Mouse (Mus musculus): Measurements from ENCODE around the gene Nyap1.
"Not testable (repeated sequence)": the region's sequence is repeated elsewhere in the genome, so short reads cannot be mapped to it uniquely, and the experiment has no call there.

The Nyap1 gene

DNA sequence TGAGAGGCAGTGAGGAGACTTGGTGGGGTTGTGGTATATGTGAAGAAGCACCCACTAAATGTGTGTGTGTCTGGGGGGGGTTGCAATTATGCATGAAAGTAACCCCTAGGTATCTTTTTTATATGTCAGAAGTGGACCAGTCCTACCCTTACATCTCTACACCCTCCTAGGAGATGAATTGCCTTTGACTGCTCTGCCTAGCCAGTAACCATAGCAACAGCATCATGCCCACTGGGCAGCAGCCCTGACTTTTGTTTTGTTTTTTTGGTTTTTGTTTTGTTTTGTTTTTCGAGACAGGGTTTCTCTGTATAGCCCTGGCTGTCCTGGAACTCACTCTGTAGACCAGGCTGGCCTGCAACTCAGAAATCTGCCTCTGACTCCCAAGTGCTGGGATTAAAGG is 27.1 kb upstream of the Nyap1 start:
- DNase-seq (ENCODE audit: low spot score) = no peak

DNA sequence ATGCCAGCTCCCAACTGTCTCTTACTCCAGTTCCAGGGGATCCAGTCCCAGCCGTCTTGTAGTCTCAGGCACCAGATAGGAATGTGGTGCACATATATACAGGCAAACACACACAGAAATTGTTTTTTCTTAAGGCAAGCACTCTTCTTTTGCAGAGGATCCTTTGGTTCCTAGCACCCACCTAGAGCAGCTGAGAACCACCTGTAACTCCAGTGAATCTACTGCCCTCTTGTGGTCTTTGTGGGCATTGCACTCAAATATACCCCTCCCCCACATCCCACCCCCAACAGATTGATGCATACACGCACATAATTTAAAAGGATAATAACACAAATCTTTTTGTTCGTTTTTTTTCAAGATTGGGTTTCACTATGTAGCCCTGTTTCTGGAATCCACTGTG is 24.9 kb upstream of the Nyap1 start:
- no peak for DNase-seq (ENCODE audit: low spot score)

- DNase-seq (ENCODE audit: low spot score) = no peak
These were observed 23.4 kb upstream of the Nyap1 start for GRCm38 (mm10) chr5:137764609-137765340.

- peak; percentile 85 for DNase-seq (ENCODE audit: low spot score)
These were observed 18.6 kb upstream of the Nyap1 start for GRCm38 (mm10) chr5:137759971-137760412.

GRCm38 (mm10) chr5:137758921-137759534 is 17.6 kb upstream of the Nyap1 start:
- no peak for DNase-seq (ENCODE audit: low spot score)

DNA sequence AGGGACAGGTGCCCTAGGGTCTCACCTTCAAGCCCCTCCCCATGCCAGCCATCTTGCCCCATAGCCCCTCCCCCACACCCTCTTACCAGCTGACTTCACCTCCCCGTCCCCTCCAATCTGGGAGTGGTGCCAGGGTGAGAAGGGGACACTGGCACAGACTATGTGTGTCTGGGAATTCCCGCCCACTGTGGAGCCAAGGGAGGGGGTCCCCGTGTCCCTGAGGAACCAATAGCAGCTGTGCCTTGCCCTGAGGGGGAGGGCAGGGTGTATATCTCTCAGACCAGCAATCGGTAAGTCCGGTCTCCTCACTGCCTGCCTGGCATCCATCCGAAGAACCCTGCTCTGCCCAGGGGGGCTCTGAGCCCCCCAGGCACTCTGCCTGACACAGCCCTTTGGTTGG is 16.5 kb upstream of the Nyap1 start:
- no peak for DNase-seq (ENCODE audit: low spot score)

- peak; percentile 89 for DNase-seq (ENCODE audit: low spot score)
These were observed 15.7 kb upstream of the Nyap1 start for GRCm38 (mm10) chr5:137756882-137757661.

GRCm38 (mm10) chr5:137756106-137756505 is 14.7 kb upstream of the Nyap1 start:
- no peak for DNase-seq (ENCODE audit: low spot score)

DNA sequence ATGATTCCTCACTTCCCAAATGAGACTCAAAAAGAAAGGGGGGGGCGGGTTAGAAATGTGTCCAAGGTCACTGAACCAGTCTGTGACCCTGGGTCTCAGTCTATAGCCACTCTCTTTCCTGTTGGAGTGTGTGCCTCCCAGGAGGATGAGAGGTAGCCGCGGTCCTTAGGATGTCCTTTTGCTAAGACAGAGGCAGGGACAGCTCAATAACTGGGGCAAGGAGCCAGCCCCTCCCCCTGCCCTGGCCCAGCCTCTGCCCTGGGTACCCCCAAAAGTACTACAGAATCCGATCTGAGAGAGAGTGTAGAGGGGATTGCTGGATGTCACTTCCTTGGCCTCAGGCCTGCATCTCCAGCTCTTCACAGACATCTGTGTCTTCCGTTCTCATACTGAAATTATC is 14.0 kb upstream of the Nyap1 start:
- no peak for DNase-seq (ENCODE audit: low spot score)

DNA sequence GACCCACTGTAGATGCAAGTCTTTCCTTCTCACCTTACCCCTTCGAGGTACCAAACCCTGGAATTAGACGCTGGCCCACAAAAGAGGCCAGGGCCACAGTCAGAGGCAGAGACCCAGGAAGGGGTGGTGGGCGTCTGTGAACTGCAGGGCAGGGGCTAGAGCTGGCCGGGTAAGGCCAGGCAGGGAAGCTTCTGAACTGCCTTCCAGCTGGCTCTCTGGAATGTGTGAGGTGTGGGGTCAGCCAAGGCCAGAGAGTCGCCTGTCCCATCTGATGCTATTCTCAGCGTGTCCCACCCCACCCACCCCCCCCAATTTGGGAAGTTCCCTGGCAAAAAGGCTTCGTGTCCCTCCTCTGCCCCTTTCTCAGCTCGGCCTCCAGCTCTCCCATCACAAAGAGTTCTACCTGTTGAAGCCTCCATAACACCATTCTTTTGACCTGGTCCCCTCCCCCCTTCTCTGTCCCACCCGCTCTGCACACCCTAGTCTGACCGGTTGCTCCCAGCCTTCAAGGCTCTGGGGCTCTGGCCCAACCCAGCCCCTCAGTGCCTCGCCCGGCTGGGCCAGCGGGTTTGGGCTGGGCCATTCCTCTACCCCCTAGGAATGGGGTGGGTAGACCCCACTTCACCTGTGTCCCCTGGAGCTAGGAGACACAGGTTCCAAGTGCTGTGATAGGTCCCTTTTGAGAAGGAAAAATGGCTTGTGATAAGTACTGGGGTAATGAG is 11.9 kb upstream of the Nyap1 start:
- DNase-seq (ENCODE audit: low spot score) = no peak

- no peak for DNase-seq (ENCODE audit: low spot score)
These were observed 10.6 kb upstream of the Nyap1 start for GRCm38 (mm10) chr5:137751988-137752387.

DNA sequence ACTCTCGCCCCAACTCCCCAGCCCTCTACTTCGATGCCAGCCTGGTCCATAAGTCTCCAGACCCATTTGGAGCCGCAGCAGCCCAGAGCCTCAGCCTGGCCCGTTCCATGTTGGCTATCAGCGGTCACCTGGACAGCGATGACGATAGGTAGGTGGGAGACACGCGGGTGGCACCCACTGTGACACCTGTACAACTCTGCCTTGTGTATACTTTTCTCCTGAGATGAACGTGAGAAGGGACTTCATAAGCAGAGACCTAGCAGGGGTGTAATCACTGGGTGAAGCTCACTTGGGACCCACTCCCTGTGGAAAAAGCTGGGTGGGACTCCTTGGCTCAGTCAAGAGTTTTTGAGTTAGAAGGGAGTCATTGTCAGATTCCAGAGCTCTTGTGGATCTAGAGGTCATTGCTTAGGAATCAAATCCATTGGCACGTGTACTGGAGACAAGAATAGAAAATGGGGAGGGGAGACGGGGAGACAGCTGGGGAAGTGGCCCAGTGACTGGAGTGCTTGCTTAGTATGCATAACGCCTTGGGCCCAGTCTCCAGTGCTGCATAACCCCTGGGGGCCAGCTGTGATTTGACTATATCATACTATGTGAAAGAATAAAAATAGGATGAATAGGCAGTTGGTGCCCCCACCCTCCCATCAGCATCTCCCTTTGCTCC is 9.9 kb upstream of the Nyap1 start:
- DNase-seq (ENCODE audit: low spot score) = no peak

DNA sequence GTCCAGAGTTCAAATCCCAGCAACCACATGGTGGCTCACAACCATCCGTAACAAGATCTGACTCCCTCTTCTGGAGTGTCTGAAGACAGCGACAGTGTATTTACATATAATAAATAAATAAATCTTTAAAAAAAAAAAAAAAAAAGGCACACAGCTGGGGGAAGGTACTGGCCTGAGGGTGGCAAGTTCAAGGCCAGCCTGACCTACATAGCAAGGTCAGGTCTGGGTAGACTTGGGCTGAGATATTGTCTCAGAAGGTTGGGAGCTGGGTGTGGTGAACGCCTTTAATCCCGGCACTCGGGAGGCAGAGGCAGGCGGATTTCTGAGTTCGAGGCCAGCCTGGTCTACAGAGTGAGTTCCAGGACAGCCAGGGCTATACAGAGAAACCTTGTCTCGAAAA is 8.8 kb upstream of the Nyap1 start:
- not testable (repeated sequence) for DNase-seq (ENCODE audit: low spot score)

DNA sequence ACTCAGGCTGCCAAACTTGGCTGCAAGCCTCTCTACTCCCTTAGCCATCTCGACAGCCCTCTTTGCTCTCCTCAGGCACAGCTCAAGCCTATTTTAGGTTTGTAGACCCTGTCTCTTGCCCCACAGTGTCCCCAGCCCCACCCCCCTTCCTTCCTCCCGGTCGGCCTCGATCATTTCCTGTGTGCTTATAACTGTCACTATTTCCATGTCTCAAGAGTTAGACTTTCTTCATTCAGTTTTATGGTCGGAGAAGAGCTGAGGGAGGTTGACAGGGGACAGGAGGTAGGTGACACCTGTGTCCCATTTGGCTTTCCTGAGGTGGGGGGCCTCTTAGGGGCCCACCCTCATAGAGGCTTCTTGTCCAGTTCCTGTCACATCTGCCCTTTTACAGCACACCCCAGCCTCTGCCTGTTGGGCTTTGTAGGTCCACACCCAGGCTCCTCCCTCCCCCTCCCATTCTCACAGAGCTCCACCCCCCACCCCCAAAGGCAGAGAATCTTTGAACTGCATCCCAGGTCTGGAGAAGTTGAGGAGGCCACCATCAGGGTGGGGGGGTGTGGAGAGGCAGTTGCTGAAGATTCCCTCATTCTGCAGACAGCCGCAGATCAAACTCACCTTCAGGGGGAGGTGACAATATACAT is 7.9 kb upstream of the Nyap1 start:
- DNase-seq (ENCODE audit: low spot score) = no peak

DNA sequence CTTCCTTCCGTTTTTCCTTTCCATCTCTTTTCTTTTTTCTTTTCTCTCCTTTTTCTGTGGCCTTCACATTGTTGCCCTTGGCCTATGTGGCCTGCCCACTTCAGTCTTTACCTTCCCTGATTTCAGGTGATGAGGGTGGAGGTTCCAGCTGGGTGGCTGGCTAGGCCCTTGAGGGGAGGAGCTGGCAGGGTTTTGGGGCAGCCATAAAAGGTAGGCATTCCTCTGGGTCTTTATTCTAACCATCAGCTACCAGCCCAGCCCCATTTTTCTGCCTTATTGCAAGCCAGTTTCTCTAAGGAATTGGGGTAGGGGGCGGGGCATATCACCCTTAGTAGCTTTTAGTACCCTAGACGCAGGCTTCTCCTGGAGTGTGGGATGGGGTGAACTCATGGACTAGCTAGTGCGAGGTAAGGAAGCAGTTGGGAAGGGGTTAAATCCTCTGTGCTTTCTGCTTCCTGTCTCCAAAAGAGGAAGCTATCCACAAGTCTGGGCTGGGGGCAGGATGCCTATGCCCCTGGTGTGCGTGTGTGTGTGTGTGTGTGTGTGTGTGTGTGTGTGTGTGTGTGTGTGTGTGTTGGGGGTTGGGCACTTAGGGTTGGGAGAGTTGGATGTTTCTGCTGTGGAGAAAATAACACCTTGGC is 6.8 kb upstream of the Nyap1 start:
- no peak for DNase-seq (ENCODE audit: low spot score)

- peak; percentile 53 for DNase-seq (ENCODE audit: low spot score)
These were observed 6.0 kb upstream of the Nyap1 start for GRCm38 (mm10) chr5:137747326-137747961.

GRCm38 (mm10) chr5:137746851-137747325 is 5.5 kb upstream of the Nyap1 start:
- DNase-seq (ENCODE audit: low spot score) = peak; percentile 26

- peak; percentile 80 for DNase-seq (ENCODE audit: low spot score)
These were observed 5.0 kb upstream of the Nyap1 start for GRCm38 (mm10) chr5:137746282-137746850.
